Mouse (Mus musculus) lung, adult 2 months (tissue): Measurements from ENCODE around the gene Sf3a3.

Experiments used
- CTCF ChIP-seq: fragments of 200-500 bp; IDR thresholded peaks from 2 replicates; pipeline ENCODE4 v1.5.1; 2011; ENCODE audit warnings: mild to moderate bottlenecking, low read length, control low read depth; ENCODE audit not compliant: insufficient read depth
- POLR2A ChIP-seq: fragments of 200-500 bp; IDR thresholded peaks from 2 replicates; pipeline ENCODE4 v1.6.1; 2011; ENCODE audit warnings: low read depth, mild to moderate bottlenecking, control low read depth, low read length, borderline replicate concordance; ENCODE audit errors: extremely low read depth

DNA sequence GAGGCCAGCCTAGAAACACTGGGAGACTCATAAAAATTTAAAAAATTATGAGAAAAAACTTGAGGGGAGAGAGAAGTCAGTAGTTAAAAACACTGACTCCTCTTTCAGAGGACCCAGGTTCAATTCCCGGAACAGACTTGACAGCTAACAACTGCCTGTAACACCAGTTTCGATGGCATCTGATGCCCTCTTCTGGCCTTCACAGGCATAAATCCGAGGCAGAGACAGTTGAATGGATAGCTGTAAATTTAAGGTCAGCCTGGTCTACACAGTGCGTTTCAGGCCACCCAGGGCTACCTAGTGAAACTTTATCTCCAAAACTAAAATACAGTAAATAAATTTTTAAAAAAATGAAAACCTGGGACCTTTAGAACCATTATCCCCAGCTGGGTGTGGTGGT is 29.6 kb upstream of the Sf3a3 start:
- no peak for TF ChIP-seq POLR2A
- no peak for TF ChIP-seq CTCF
